Mouse (Mus musculus) CH12.LX (cell line): Measurements from ENCODE around the gene Pikfyve. TPM values are rescaled to one million over a fixed set of nuclear protein-coding genes. Genes with fewer than 3 reads are reported as not detected.

ENCODE experiments used
- DNase-seq: peaks from one replicate; pipeline ENCODE4 v3.0.0-alpha.2; 2013; ENCODE audit errors: extremely low read depth
- H3K27ac ChIP-seq: 2 replicates; pipeline ENCODE4 v1.5.1; 2012; ENCODE audit warnings: low read depth, mild to moderate bottlenecking, control low read depth, moderate library complexity; ENCODE audit not compliant: insufficient read depth
- H3K27me3 ChIP-seq: replicated peaks from 2 replicates; pipeline ENCODE3; 2012; ENCODE audit warnings: inconsistent platforms
- H3K36me3 ChIP-seq, 2 experiments: replicated peaks in 1 of 2; 2 replicates each; pipeline versions ENCODE3 to v1.6.1; 2012; ENCODE audit warnings: inconsistent platforms in 1 of 2, low read length in 1 of 2, mild to moderate bottlenecking in 1 of 2, mixed read lengths in 1 of 2, moderate library complexity in 1 of 2; ENCODE audit not compliant: control insufficient read depth in 1 of 2, insufficient read depth in 1 of 2
- H3K4me1 ChIP-seq, 2 experiments: 2 replicates each; pipeline ENCODE4 v1.6.1; 2012; ENCODE audit warnings: inconsistent platforms in 1 of 2, moderate library complexity in 1 of 2; ENCODE audit not compliant: insufficient read depth in 2 of 2, control insufficient read depth in 1 of 2
- H3K4me2 ChIP-seq: 2 replicates; pipeline ENCODE4 v1.6.1; 2012; ENCODE audit warnings: low read depth, mild to moderate bottlenecking, control low read depth; ENCODE audit not compliant: poor library complexity, insufficient read depth, severe bottlenecking
- H3K4me3 ChIP-seq, 3 experiments: fragments of 150-350 bp in 1 of 3; sonication (generic) in 1 of 3; replicated peaks in 1 of 3; 2 replicates each; pipeline versions ENCODE3 to v1.5.1; 2011 to 2012; ENCODE audit warnings: low read depth in 2 of 3, low read length in 2 of 3, mild to moderate bottlenecking in 2 of 3, moderate library complexity in 2 of 3, control low read depth in 1 of 3, improper control_type of control experiment in 1 of 3, inconsistent platforms in 1 of 3, mixed read lengths in 1 of 3; ENCODE audit not compliant: poor library complexity in 1 of 3
- H3K79me2 ChIP-seq: replicated peaks from 2 replicates; pipeline ENCODE4 v1.6.1; 2012; ENCODE audit warnings: mild to moderate bottlenecking, moderate library complexity; ENCODE audit not compliant: control insufficient read depth, poor library complexity, insufficient read depth, severe bottlenecking; ENCODE audit errors: extremely low read depth
- H3K9ac ChIP-seq: 2 replicates; pipeline ENCODE4 v1.6.1; 2012; ENCODE audit warnings: low read depth, mild to moderate bottlenecking, control low read depth, moderate library complexity; ENCODE audit not compliant: insufficient read depth
- H3K9me3 ChIP-seq: replicated peaks from 2 replicates; pipeline ENCODE3; 2012; ENCODE audit warnings: low read length, inconsistent platforms, mixed read lengths
- CHD1 ChIP-seq: IDR thresholded peaks from 2 replicates; pipeline ENCODE4 v1.6.1; 2012; ENCODE audit warnings: low read depth, low read length, improper control_type of control experiment, inconsistent platforms
- CHD2 ChIP-seq: IDR thresholded peaks from 2 replicates; pipeline ENCODE4 v1.6.1; 2011; ENCODE audit warnings: low read length, improper control_type of control experiment
- CTCF ChIP-seq, 2 experiments: IDR thresholded peaks in 1 of 2; conservative IDR thresholded peaks in 1 of 2; 2 replicates each; pipeline ENCODE4 v1.5.1; 2011 to 2012; ENCODE audit warnings: low read depth in 2 of 2, low read length in 2 of 2, improper control_type of control experiment in 1 of 2, inconsistent platforms in 1 of 2, mild to moderate bottlenecking in 1 of 2, moderate library complexity in 1 of 2
- ELF1 ChIP-seq: IDR thresholded peaks from 2 replicates; pipeline ENCODE4 v1.6.1; 2014; ENCODE audit warnings: low read depth, mild to moderate bottlenecking, inconsistent platforms, low read length, improper control_type of control experiment
- EP300 ChIP-seq: IDR thresholded peaks from 2 replicates; pipeline ENCODE4 v1.6.1; 2011; ENCODE audit warnings: low read length, improper control_type of control experiment
- IRF4 ChIP-seq: IDR thresholded peaks from 2 replicates; pipeline ENCODE4 v1.6.1; 2014; ENCODE audit warnings: low read depth, mild to moderate bottlenecking, inconsistent platforms, low read length, improper control_type of control experiment
- JUN ChIP-seq: IDR thresholded peaks from 2 replicates; pipeline ENCODE4 v1.6.1; 2011; ENCODE audit warnings: low read depth, mild to moderate bottlenecking, low read length, improper control_type of control experiment, moderate library complexity; ENCODE audit not compliant: insufficient read depth
- KAT2A ChIP-seq: IDR thresholded peaks from 2 replicates; pipeline ENCODE4 v1.6.1; 2012; ENCODE audit warnings: low read length, improper control_type of control experiment, inconsistent platforms; ENCODE audit not compliant: insufficient replicate concordance
- MAFK ChIP-seq: IDR thresholded peaks from 2 replicates; pipeline ENCODE4 v1.6.1; 2011; ENCODE audit warnings: low read length, improper control_type of control experiment; ENCODE audit not compliant: insufficient replicate concordance
- MEF2A ChIP-seq: IDR thresholded peaks from 2 replicates; pipeline ENCODE4 v1.6.1; 2014; ENCODE audit warnings: low read depth, mild to moderate bottlenecking, inconsistent platforms, low read length, improper control_type of control experiment, borderline replicate concordance
- MYC ChIP-seq: IDR thresholded peaks from 2 replicates; pipeline ENCODE4 v1.6.1; 2011; ENCODE audit warnings: low read depth, mild to moderate bottlenecking, improper control_type of control experiment, low read length
- NRF1 ChIP-seq: IDR thresholded peaks from 2 replicates; pipeline ENCODE4 v1.6.1; 2014; ENCODE audit warnings: low read depth, mild to moderate bottlenecking, inconsistent platforms, low read length, improper control_type of control experiment, moderate library complexity
- POLR2A ChIP-seq: IDR thresholded peaks from 2 replicates; pipeline ENCODE4 v1.6.1; 2011; ENCODE audit warnings: low read depth, mild to moderate bottlenecking, improper control_type of control experiment, low read length
- POLR2AphosphoS2 ChIP-seq: IDR thresholded peaks from 2 replicates; pipeline ENCODE4 v1.6.1; 2011; ENCODE audit warnings: low read depth, low read length, improper control_type of control experiment
- RAD21 ChIP-seq: IDR thresholded peaks from 2 replicates; pipeline ENCODE4 v1.6.1; 2011; ENCODE audit warnings: low read depth, mild to moderate bottlenecking, low read length, improper control_type of control experiment, moderate library complexity
- SMC3 ChIP-seq: IDR thresholded peaks from 2 replicates; pipeline ENCODE4 v1.6.1; 2011; ENCODE audit warnings: low read depth, low read length, improper control_type of control experiment
- USF1 ChIP-seq: IDR thresholded peaks from 2 replicates; pipeline ENCODE4 v1.6.1; 2014; ENCODE audit warnings: low read depth, mild to moderate bottlenecking, inconsistent platforms, low read length, improper control_type of control experiment
- USF2 ChIP-seq: conservative IDR thresholded peaks from 2 replicates; pipeline ENCODE4 v1.6.1; 2011; ENCODE audit warnings: low read depth, low read length, improper control_type of control experiment
- ZC3H11A ChIP-seq: IDR thresholded peaks from 2 replicates; pipeline ENCODE4 v1.6.1; 2012; ENCODE audit warnings: low read depth, mild to moderate bottlenecking, inconsistent platforms, low read length, improper control_type of control experiment
- ZNF384 ChIP-seq: IDR thresholded peaks from 2 replicates; pipeline ENCODE4 v1.6.1; 2012; ENCODE audit warnings: low read depth, low read length, improper control_type of control experiment, inconsistent platforms
- dilution Hi-C: fragments of 300-500 bp; cut with MboI; formaldehyde crosslinking; loops from 2 replicates; pipeline ENCODE4 v1.14.3; 2020; ENCODE audit warnings: low sequenced_read_pairs; ENCODE audit not compliant: extremely low pct_unique_long_range_greater_than_20kb, extremely low pct_ligation_motif_present
- in situ Hi-C: fragments of 300-500 bp; cut with MboI; formaldehyde crosslinking; loops from 3 replicates; pipeline ENCODE4 v1.14.3; 2019; ENCODE audit warnings: low sequenced_read_pairs, low pct_ligation_motif_present, low pct_unique_long_range_greater_than_20kb, mixed read lengths
- polyA plus RNA-seq: library from polyadenylated mRNA; unstranded; fragments of >175 nt; gene quantifications from 2 replicates; pipeline ENCODE4 v1.2.1, GENCODE M21; 2012; ENCODE audit warnings: low read depth; ENCODE audit not compliant: insufficient read length
- total RNA-seq, 2 experiments: library from RNA; depleted of rRNA; stranded (reverse); fragments of 300-350 nt in 1 of 2; fragments of >200 nt in 1 of 2; gene quantifications; 2 replicates each; pipeline ENCODE4 v1.2.3; 2012 to 2014

The Pikfyve gene
- total and polyA plus RNA-seq, 3 experiments = 12.6 to 25.5 (median 14.5) TPM

DNA sequence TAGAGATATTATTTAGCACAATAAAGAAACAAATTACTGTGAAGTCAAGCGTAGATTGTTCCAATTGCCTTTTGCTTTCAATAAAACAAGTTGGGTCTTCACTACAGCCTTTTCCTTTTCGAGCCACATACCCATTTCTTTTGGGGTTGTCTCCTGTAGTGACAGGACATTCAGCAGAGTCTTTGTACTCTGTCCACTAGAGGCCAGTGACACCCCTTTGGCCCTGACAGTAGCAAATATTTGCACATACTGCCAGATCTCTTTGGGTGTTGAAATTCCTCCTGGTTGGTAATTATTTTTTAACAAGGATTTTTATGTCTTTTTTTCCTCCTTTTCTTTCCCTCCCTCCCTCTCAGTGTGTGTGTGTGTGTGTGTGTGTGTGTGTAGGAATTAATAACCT is 126.4 kb downstream of the Pikfyve start:
- dilution Hi-C loops = no loop called here

DNA sequence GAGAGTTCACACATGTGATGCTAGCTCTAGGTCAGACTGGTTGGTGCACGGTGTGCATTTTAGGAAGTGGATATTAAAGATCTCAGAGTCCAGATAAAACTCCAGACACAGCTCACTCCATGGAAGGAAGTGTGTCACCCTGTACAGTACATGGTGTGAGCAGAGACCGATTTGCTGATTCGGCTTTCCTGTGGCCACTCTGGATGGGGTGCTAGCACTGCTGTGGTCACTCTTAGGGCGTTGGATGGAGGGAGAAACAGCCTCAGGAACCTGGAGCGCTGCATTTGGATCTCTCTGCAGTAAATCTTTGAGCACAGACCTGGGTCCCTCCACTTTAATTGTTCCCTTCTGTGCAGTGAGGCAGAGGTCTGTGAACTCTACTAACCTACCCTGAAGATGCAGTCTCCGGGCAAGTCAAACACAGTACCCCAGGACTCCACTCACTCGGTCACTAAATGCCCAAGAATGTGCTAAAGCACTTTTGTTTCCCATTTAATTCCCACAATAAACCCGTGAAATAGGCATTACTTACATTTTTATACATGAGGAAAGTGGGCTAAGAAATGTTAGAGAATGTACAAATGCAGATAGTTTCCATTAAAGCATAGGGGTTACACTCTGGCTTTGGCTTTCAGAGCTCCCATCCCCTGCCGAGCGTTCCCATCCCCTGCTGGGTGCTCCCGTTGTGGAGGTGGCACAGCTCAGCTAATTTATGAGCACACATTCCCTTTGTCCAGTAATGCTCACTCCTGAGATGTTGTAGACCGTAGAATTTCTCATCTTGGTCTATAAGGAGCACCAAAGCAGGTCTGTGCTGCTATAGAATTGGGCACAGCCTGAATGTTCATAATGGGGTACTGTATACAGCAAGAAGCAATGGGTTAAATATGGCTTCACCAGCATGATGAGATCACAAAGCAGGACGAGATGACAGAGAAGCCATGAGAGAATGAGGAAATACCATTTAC is 127.9 kb downstream of the Pikfyve start:
- no peak overlapping the region for H3K4me2 ChIP-seq
- dilution Hi-C loops = no loop called here

More for the DNA sequence above, 126.4 kb downstream of the Pikfyve start:
- TF ChIP-seq CTCF (conservative IDR thresholded peaks at IDR 0.05 in 1 of 2, IDR thresholded peaks at IDR 0.05 in 1 of 2; ENCODE audit: low read depth in 2 of 2, low read length in 2 of 2) = peak in 1 of 2 experiments; percentile 44; a peak in 2 of 4 replicates
- no peak for TF ChIP-seq IRF4
- peak; percentile 8 for TF ChIP-seq RAD21
- TF ChIP-seq KAT2A = no peak
- Histone ChIP-seq H3K4me1 (peaks cover 0 to 6% of the 10 kb centered on the region in 2 experiments; a peak in 1 of 4 replicates), H3K79me2 (no peaks in the 10 kb centered on the region), H3K4me2 (no peak overlapping the region; the same call in 1 of the 2 replicates), H3K27me3 (no peaks in the 10 kb centered on the region), H3K9me3 (no peaks in the 10 kb centered on the region), H3K36me3 (no peaks in the 10 kb centered on the region), H3K4me3 (no peak overlapping the region), H3K9ac (no peak overlapping the region), H3K27ac (no peak overlapping the region)
- no peak for DNase-seq
- in situ Hi-C loops = loop anchor here (25.0 kb wide), 1 partner anchor 799 kb away; no protein-coding TSS in a partner anchor

More for the DNA sequence above, 127.9 kb downstream of the Pikfyve start:
- Histone ChIP-seq H3K27ac (no peak overlapping the region), H3K9ac (no peak overlapping the region), H3K79me2 (no peaks in the 10 kb centered on the region), H3K36me3 (no peaks in the 10 kb centered on the region), H3K4me1 (peaks cover 0 to 6% of the 10 kb centered on the region in 2 experiments; a peak in 1 of 4 replicates), H3K9me3 (no peaks in the 10 kb centered on the region), H3K27me3 (no peaks in the 10 kb centered on the region), H3K4me3 (no peak overlapping the region)
- in situ Hi-C loops = loop anchor here (25.0 kb wide), 1 partner anchor 798 kb away; no protein-coding TSS in a partner anchor
- no peak for TF ChIP-seq MYC
- TF ChIP-seq ZC3H11A = no peak
- no peak for TF ChIP-seq EP300
- TF ChIP-seq CHD1 = no peak
- TF ChIP-seq USF1 = no peak
- no peak for TF ChIP-seq POLR2A
- TF ChIP-seq CHD2 = no peak
- TF ChIP-seq JUN = no peak
- TF ChIP-seq ZNF384 = no peak
- TF ChIP-seq USF2 = no peak
- TF ChIP-seq MEF2A = no peak
- TF ChIP-seq POLR2AphosphoS2 = no peak
- TF ChIP-seq SMC3 = no peak
- no peak for TF ChIP-seq MAFK
- TF ChIP-seq KAT2A = no peak
- TF ChIP-seq NRF1 = no peak
- TF ChIP-seq CTCF (conservative IDR thresholded peaks at IDR 0.05 in 1 of 2, IDR thresholded peaks at IDR 0.05 in 1 of 2; ENCODE audit: low read depth in 2 of 2, low read length in 2 of 2) = no peak
- TF ChIP-seq ELF1 = no peak
- no peak for DNase-seq
